Mouse (Mus musculus) megakaryocyte, adult 5-6 weeks (primary cell): ENCODE measurements around the gene Dgka. TPM values are rescaled to one million over a fixed set of nuclear protein-coding genes. Genes with fewer than 3 reads are reported as not detected.
A peak's percentile ranks its signal among the peaks of the same experiment; 100 is the strongest.

Experiments
- ATAC-seq: 2 replicates; pipeline ENCODE4 v1.8.0; 2016; ENCODE audit warnings: mild to moderate bottlenecking, inconsistent platforms; ENCODE audit not compliant: poor library complexity, severe bottlenecking
- total RNA-seq, 2 experiments: library from RNA; stranded (forward) in 1 of 2; stranded (reverse) in 1 of 2; fragments of 153-499, 151-499 nt in 1 of 2; fragments of 221-1000, 200-1000 nt in 1 of 2; gene quantifications; 2 replicates each; pipeline versions ENCODE4 v1.2.3 to v1.2.4; 2015 to 2017

The Dgka gene
- total RNA-seq (2015) (35.0 and 37.6 TPM in 2 replicates), total RNA-seq (2017) (31.5 and 32.6 TPM in 2 replicates)

- ATAC-seq, result no peak
These were observed at the start of gene Dgka for GRCm38 (mm10) chr10:128744680-128745601. Gene Dgka (minus strand): TSS chr10:128744855.

DNA sequence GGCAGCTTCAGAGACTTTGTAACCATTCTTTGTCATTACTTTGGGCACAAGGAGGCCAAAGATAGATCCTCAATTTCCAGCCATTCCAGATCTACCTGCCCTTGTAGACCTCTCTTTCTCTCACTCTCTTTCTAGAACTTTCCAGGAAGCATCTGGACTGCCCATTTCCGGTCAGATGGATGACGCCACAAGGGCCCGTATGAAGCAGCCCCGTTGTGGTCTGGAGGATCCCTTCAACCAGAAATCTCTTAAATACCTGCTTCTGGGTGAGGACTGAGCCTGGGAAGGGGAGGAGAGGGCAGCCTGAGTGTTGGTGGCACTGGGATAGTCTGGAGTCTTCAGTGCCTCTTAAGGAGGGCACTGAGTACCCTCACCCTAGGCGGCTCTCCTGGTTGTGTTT lies 49.7 kb upstream of the Dgka start:
- peak; percentile 43; the same call in 1 of the 2 replicates for ATAC-seq

GRCm38 (mm10) chr10:128793258-128793657 lies 48.6 kb upstream of the Dgka start:
- ATAC-seq, result peak; percentile 53

DNA sequence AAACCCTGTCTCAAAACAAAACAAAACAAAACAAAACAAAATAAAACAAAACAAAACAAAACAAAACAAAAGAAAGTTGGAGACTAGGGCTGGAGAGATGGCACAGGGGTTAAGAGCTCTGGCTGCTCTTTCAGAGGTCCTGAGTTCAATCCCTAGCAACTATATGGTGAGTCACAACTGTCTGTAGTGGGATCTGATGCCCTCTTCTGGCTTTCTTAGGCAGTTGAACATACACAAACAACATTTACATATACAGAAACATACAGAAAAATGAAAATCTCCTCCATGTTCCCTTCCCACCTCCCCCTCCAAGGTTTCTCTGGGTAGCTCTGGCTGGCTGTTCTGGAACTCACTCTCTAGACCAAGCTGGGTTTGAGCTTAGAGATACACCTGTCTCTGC lies 47.4 kb upstream of the Dgka start:
- ATAC-seq, result no peak

GRCm38 (mm10) chr10:128790398-128791124 lies 45.9 kb upstream of the Dgka start, which contains the start of gene Mmp19:
Gene Mmp19 (plus strand): TSS chr10:128790910.
- peak; percentile 46; the same call in 1 of the 2 replicates for ATAC-seq

DNA sequence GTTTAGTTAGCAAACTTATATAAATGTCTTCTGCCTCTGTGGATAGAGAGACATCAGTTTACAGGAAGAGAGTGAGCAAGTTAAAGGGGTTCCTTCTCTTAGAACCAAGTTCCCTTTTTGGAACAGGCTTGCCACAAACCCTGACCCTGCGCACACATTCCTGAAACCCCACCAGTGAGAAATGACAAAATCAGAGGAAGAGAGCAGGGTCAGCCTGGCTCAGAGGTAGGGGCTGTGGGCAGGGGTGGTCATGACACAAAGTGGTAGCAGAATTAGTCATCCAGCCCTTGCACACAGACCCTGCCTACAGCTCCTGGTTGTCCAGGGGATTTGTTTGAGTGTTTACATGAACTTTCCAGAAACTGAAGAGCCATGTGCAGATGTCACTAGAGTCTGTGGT lies 35.5 kb upstream of the Dgka start:
- peak; percentile 73 for ATAC-seq

DNA sequence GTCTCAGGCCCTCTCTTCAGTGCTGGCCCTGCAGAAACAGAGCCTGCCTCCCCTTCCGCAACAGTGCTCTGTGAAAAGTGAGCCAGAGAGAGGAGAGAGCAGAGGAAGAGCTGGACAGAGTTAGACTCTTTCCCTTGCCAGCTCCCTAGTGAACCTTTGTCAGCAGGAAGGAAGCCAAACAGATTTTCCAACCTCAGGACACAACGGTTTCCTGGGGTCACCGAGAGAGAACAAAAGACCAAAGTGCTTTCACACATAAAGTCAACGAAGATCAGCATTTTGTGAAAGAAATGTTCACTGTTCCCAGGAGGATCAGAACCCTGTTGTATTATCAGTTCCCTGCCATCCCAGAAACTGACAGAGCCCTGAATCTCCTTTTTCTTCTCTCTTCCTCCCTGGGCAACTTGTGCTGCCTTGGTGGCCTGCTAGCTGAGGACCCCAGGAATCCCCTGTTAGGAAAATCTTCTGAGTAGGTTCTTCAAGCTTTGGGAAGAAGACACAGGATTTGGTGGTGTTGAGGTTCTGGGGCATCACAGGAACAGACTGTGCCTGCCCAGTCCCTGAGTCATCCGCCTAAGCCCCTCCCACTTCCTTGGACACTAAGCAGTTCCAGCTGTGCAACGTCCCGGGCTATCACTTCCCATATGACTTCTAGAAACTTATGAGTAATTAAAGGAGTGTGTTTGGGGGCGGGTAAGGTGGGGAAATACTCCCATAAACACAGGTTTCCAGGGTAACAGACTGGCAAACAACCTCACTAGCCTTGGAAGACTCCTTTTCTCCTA lies 34.5 kb upstream of the Dgka start:
- ATAC-seq, result peak; percentile 95

GRCm38 (mm10) chr10:128778441-128778840 lies 33.8 kb upstream of the Dgka start:
- no peak for ATAC-seq

DNA sequence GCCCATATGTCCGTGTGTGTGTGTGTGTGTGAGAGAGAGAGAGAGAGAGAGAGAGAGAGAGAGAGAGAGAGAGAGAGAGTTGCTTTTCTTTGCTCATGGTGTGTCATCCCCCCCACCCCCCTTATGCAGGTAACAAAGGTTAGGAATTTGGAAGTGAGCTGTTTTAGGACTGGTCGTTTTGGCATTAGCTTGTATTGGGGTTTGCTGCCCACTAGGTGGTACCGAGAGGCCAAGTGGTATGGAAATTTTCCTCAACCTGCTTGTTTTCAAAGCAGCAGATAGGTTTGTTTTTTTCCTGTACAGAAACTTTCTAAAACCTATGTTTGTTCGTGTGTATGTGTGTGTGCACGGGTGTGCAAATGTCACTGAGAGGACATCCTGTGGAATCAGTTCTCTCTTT lies 29.0 kb upstream of the Dgka start:
- ATAC-seq, result peak; percentile 54

DNA sequence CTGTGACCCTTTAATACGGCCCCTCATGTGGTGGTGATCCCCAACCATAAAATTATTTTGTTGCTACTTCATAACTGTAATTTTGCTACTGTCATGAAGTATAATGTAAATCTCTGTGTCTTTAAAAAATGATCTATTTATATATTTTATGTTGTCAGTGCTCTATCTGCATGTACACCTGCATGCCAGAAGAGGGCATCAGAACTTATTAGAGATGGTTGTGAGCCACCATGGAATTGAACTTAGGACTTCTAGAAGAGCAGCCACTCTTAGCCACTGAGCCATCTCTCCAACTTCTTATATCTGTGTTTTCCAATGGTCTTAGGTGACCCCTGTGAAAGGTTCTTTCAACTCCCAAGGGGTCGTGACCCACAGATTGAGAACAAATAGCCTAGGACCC lies 28.2 kb upstream of the Dgka start:
- ATAC-seq, result peak; percentile 40; the same call in 1 of the 2 replicates

DNA sequence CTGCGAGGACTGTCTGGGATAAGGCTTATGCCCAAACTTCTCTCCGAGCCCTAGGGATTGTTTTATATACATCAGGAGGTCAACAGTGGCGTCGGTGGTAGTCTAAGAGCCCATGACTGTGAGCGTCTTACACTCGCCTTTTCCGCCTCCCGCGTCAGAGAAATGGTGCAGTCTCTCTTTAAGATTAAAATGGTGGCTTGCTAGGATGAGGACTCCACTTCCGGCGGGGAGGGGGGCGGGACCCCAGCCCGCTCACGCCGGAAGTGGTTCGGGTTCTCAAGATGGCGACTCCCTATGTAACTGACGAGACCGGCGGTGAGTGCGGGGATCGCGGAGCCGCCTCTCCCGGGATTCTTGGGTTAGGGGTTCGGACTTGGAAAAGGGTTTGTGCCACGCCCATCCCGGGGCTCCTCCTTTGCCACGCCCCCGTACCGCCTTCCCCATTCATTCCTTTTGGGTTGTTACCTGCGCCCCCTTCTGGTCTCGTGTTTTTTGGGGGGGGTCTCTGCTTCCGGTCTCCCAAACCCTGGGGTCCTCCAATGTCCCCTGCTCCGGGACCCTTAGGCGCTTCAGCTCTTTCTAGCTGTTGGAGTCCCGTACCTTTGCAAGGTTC lies 3.7 kb upstream of the Dgka start:
- ATAC-seq, result peak; percentile 72

GRCm38 (mm10) chr10:128747646-128748251 lies 3.1 kb upstream of the Dgka start, which contains the start of gene Pym1:
Gene Pym1 (plus strand): TSS chr10:128747889.
- ATAC-seq, result peak; percentile 63

DNA sequence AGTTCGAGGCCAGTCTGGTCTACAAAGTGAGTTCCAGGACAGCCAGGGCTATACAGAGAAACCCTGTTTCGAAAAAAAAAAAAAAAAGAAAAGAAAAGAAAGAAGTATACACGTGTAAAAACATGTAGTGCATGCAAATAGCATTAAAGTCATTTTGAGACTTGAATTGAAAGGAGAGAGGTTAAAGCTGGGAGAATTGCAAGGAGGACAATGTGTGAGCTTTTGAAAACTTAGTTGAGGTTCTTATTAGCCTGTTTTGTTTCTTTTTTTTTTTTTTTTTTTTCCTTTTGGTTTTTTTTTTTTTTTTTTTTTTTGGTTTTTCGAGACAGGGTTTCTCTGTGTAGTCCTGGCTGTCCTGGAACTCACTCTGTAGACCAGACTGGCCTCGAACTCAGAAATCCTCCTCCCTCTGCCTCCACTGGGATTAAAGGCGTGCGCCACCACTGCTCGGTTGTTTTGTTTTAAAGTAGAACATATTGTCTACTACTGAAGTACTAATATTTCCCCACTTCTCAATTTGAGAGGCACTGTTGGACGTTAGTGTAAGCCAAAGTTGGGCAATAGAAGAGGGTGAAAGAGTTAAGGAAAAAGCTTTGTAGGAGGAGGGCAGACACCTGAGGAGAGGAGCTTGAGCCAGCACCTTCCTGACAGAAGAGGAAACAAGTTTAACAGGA lies 2.5 kb upstream of the Dgka start:
- no peak for ATAC-seq

DNA sequence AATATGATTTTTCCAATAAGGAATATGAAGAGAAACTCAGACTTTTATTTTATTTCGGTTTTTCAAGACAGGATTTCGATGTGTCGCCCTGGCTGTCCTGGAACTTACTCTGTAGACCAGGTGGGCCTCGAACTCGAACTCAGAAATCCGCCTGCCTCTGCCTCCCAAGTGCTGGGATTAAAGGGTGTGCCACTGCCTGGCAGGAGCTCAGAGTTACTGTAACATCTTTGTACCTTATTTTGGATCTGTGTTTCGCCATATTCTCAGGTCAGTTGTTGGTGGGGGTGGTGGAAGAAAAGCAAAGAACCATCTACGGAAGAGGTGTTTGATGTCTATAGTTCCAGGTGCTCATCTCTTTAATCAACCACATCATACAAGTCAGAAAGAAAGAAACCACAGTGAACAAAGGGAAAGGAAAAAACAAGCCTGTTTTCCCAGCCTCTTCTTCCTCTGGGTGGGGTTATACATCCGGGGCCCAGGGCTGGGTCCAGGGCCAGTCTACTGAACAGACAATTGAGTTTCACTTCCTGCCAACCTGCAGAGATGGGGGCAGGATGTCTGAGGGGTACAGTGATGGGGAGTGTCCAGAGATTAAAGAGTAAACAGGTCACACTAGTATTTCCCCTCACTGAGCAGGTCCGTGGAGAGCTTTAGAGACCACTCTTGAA lies 1.4 kb upstream of the Dgka start:
- peak; percentile 11; the same call in 1 of the 2 replicates for ATAC-seq

DNA sequence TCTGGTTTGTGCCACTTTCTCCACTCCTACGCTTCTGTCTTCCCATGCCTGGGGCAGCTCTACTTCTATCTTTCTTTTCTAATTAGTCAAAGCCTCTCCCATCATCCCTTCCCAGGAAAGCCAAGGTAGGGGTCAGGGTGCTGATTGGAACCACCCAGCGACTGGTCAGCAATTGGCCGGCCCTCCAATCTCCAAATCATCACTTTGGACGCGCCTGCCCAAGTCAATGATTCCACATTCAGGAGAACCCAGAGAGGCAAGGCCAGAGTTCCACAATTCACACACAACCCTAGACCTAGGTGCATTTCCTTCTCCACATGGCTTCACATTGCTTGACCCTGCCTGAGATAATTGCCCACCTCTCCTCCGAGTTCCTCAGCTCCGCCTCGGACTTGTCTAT lies 444 bp downstream of the Dgka start:
- ATAC-seq, result no peak

DNA sequence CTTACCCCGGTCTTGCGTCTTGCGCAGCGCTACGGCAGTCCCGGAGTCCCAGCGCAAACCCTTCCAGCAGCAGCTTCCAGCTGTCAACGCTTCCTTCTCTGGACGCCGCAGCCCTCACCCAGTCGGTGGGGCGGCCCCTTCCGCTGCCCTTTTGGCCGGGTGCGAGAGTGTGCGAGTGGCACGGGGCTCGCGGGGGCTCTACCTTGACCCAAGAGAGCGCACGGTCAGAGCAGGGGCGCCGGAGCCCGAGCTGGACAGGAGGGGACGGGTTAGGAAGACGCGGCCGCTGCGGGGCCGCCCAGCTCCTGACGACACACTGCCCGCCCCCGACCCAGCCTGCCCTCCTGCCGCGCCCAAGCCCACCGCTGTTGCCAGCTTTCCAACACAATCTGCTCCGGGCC lies 864 bp downstream of the Dgka start:
- ATAC-seq, result peak; percentile 23

DNA sequence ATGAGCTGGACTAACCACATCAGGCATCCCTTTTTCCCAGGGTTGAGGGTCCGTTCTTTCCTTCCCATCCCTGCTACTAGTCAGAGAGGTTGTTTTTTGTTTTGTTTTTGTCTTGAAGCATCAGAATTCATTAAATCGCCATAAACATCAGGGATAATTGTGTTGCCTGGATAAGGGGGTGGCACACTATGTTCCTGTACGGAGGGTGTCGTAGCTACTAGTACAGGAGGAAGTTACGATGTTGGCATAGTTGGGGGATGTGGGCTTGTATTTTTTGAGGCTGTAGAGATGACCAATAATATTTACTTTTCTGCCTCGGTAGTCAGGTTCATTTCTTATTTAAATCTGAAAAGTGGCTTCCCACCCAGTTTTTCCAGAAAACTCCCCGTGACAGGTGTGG lies 1.4 kb downstream of the Dgka start:
- ATAC-seq, result peak; percentile 39

GRCm38 (mm10) chr10:128742616-128743015 lies 2.0 kb downstream of the Dgka start:
- no peak for ATAC-seq

- no peak for ATAC-seq
These were observed 4.4 kb downstream of the Dgka start for GRCm38 (mm10) chr10:128740296-128740695.
